Mouse (Mus musculus) spleen, adult 2 months (tissue): ENCODE measurements at regions not wholly inside any gene's neighbourhood (a gene's known extent, or its start where the extent isn't known, plus 50 kb on each side); places are given as distances from the start of the nearest gene placed in this dataset.

ENCODE experiments used
- CTCF ChIP-seq: fragments of 200-500 bp; IDR thresholded peaks from 2 replicates; pipeline ENCODE4 v1.5.1; 2011; ENCODE audit warnings: mild to moderate bottlenecking, inconsistent platforms; ENCODE audit not compliant: insufficient read depth, insufficient read length, insufficient replicate concordance; ENCODE audit errors: extremely low read depth
- POLR2A ChIP-seq: fragments of 200-500 bp; IDR thresholded peaks from 2 replicates; pipeline ENCODE4 v1.6.1; 2011; ENCODE audit warnings: low read depth, low read length, inconsistent platforms

- no peak for TF ChIP-seq POLR2A
- no peak for TF ChIP-seq CTCF
Observed at GRCm38 (mm10) chr9:46843781-46844180, 154.8 kb upstream of the Gm4791 start.
